Mouse (Mus musculus) MEL (cell line): ENCODE measurements at regions not wholly inside any gene's neighbourhood (a gene's known extent, or its start where the extent isn't known, plus 50 kb on each side); places are given as distances from the start of the nearest gene placed in this dataset.

ENCODE experiments used
- DNase-seq: peaks from one replicate; pipeline ENCODE4 v3.0.0; 2011; ENCODE audit warnings: low read depth, low spot score
- H3K27ac ChIP-seq: 2 replicates; pipeline ENCODE4 v1.5.1; 2012; ENCODE audit warnings: low read depth, mild to moderate bottlenecking, control low read depth, low read length, moderate library complexity; ENCODE audit not compliant: control insufficient read depth
- H3K27me3 ChIP-seq, 2 experiments: fragments of 150-350 bp in 1 of 2; sonication (generic) in 1 of 2; 2 replicates each; pipeline ENCODE4 v1.6.1; 2012; ENCODE audit warnings: low read length in 2 of 2, mild to moderate bottlenecking in 2 of 2, improper control_type of control experiment in 1 of 2, moderate library complexity in 1 of 2; ENCODE audit not compliant: insufficient read depth in 2 of 2, control insufficient read depth in 1 of 2
- H3K36me3 ChIP-seq, 2 experiments: 2 replicates each; pipeline ENCODE4 v1.6.1; 2012 to 2014; ENCODE audit warnings: low read length in 2 of 2, improper control_type of control experiment in 1 of 2, inconsistent platforms in 1 of 2, mild to moderate bottlenecking in 1 of 2; ENCODE audit not compliant: insufficient read depth in 2 of 2, control insufficient read depth in 1 of 2
- H3K4me1 ChIP-seq, 2 experiments: fragments of 150-350 bp in 1 of 2; sonication (generic) in 1 of 2; 2 replicates each; pipeline ENCODE4 v1.6.1; 2012; ENCODE audit warnings: low read length in 2 of 2, improper control_type of control experiment in 1 of 2, mild to moderate bottlenecking in 1 of 2; ENCODE audit not compliant: insufficient read depth in 2 of 2, control insufficient read depth in 1 of 2
- H3K4me3 ChIP-seq, 2 experiments: fragments of 150-350 bp in 1 of 2; sonication (generic) in 1 of 2; 2 replicates each; pipeline ENCODE4 v1.5.1; 2012; ENCODE audit warnings: low read depth in 2 of 2, low read length in 2 of 2, mild to moderate bottlenecking in 2 of 2, moderate library complexity in 2 of 2, control low read depth in 1 of 2, improper control_type of control experiment in 1 of 2; ENCODE audit not compliant: control insufficient read depth in 1 of 2, insufficient read depth in 1 of 2
- H3K79me2 ChIP-seq: 2 replicates; pipeline ENCODE4 v1.6.1; 2012; ENCODE audit warnings: mild to moderate bottlenecking, low read length, moderate library complexity; ENCODE audit not compliant: control insufficient read depth, poor library complexity, insufficient read depth
- H3K9ac ChIP-seq: 2 replicates; pipeline ENCODE4 v1.6.1; 2012; ENCODE audit warnings: low read depth, mild to moderate bottlenecking, control low read depth, low read length, moderate library complexity; ENCODE audit not compliant: control insufficient read depth, poor library complexity, severe bottlenecking
- H3K9me3 ChIP-seq: fragments of 150-350 bp; sonication (generic); replicated peaks from 2 replicates; pipeline ENCODE4 v1.6.1; 2012; ENCODE audit warnings: mild to moderate bottlenecking, low read length, improper control_type of control experiment, moderate library complexity; ENCODE audit not compliant: insufficient read depth
- BHLHE40 ChIP-seq: IDR thresholded peaks from 2 replicates; pipeline ENCODE4 v1.6.1; 2012; ENCODE audit warnings: low read depth, mild to moderate bottlenecking, inconsistent platforms, low read length, improper control_type of control experiment, borderline replicate concordance
- CTCF ChIP-seq, 3 experiments: IDR thresholded peaks in 2 of 3; conservative IDR thresholded peaks in 1 of 3; 2 replicates each; pipeline ENCODE4 v1.5.1; 2011 to 2012; ENCODE audit warnings: low read length in 3 of 3, low read depth in 2 of 3, mild to moderate bottlenecking in 2 of 3, improper control_type of control experiment in 1 of 3, inconsistent platforms in 1 of 3, mixed read lengths in 1 of 3, moderate library complexity in 1 of 3; ENCODE audit not compliant: control insufficient read depth in 1 of 3, insufficient read depth in 1 of 3, poor library complexity in 1 of 3, severe bottlenecking in 1 of 3
- ELF1 ChIP-seq: IDR thresholded peaks from 2 replicates; pipeline ENCODE4 v1.6.1; 2014; ENCODE audit warnings: low read depth, mild to moderate bottlenecking, inconsistent platforms, low read length, improper control_type of control experiment, moderate library complexity
- EP300 ChIP-seq, 2 experiments: IDR thresholded peaks; 2 replicates each; pipeline ENCODE4 v1.6.1; 2011; ENCODE audit warnings: improper control_type of control experiment in 2 of 2, low read length in 2 of 2, low read depth in 1 of 2, mild to moderate bottlenecking in 1 of 2
- ETS1 ChIP-seq: IDR thresholded peaks from 2 replicates; pipeline ENCODE4 v1.6.1; 2012; ENCODE audit warnings: low read depth, mild to moderate bottlenecking, inconsistent platforms, low read length, improper control_type of control experiment, moderate library complexity
- GABPA ChIP-seq: IDR thresholded peaks from 2 replicates; pipeline ENCODE4 v1.6.1; 2012; ENCODE audit warnings: low read depth, mild to moderate bottlenecking, inconsistent platforms, low read length, improper control_type of control experiment, moderate library complexity
- GATA1 ChIP-seq: IDR thresholded peaks from 2 replicates; pipeline ENCODE4 v1.6.1; 2011; ENCODE audit warnings: low read depth, low read length, improper control_type of control experiment
- HCFC1 ChIP-seq: IDR thresholded peaks from 2 replicates; pipeline ENCODE4 v1.6.1; 2012; ENCODE audit warnings: low read depth, mild to moderate bottlenecking, inconsistent platforms, low read length, improper control_type of control experiment, moderate library complexity
- KAT2A ChIP-seq: conservative IDR thresholded peaks from 2 replicates; pipeline ENCODE4 v1.6.1; 2012; ENCODE audit warnings: low read depth, low read length, improper control_type of control experiment, inconsistent platforms
- MAFK ChIP-seq: IDR thresholded peaks from 2 replicates; pipeline ENCODE4 v1.6.1; 2011; ENCODE audit warnings: low read depth, mild to moderate bottlenecking, low read length, improper control_type of control experiment, borderline replicate concordance
- MAZ ChIP-seq: IDR thresholded peaks from 2 replicates; pipeline ENCODE4 v1.6.1; 2012; ENCODE audit warnings: low read depth, mild to moderate bottlenecking, inconsistent platforms, low read length, improper control_type of control experiment
- MYC ChIP-seq: IDR thresholded peaks from 2 replicates; pipeline ENCODE4 v1.6.1; 2011; ENCODE audit warnings: low read depth, mild to moderate bottlenecking, low read length, improper control_type of control experiment, moderate library complexity
- NELFE ChIP-seq: IDR thresholded peaks from 2 replicates; pipeline ENCODE4 v1.6.1; 2011; ENCODE audit warnings: low read depth, low read length, improper control_type of control experiment
- NRF1 ChIP-seq: IDR thresholded peaks from 2 replicates; pipeline ENCODE4 v1.6.1; 2014; ENCODE audit warnings: low read depth, mild to moderate bottlenecking, inconsistent platforms, low read length, improper control_type of control experiment, moderate library complexity; ENCODE audit not compliant: poor library complexity, insufficient read depth, severe bottlenecking
- POLR2AphosphoS2 ChIP-seq: IDR thresholded peaks from 2 replicates; pipeline ENCODE4 v1.6.1; 2011; ENCODE audit warnings: low read length, improper control_type of control experiment
- RCOR1 ChIP-seq: IDR thresholded peaks from 2 replicates; pipeline ENCODE4 v1.6.1; 2012; ENCODE audit warnings: low read depth, mild to moderate bottlenecking, inconsistent platforms, low read length, improper control_type of control experiment
- SIN3A ChIP-seq: IDR thresholded peaks from 2 replicates; pipeline ENCODE4 v1.6.1; 2012; ENCODE audit warnings: low read length, improper control_type of control experiment, inconsistent platforms
- SMC3 ChIP-seq: IDR thresholded peaks from 2 replicates; pipeline ENCODE4 v1.6.1; 2011; ENCODE audit warnings: low read depth, low read length, improper control_type of control experiment
- TAL1 ChIP-seq: IDR thresholded peaks from 2 replicates; pipeline ENCODE4 v1.6.1; 2012; ENCODE audit warnings: mild to moderate bottlenecking, inconsistent platforms, low read length, moderate library complexity, mixed read lengths
- TCF12 ChIP-seq: IDR thresholded peaks from 2 replicates; pipeline ENCODE4 v1.6.1; 2014; ENCODE audit warnings: low read depth, mild to moderate bottlenecking, inconsistent platforms, low read length, improper control_type of control experiment, moderate library complexity
- USF1 ChIP-seq: IDR thresholded peaks from 2 replicates; pipeline ENCODE4 v1.6.1; 2014; ENCODE audit warnings: low read depth, mild to moderate bottlenecking, inconsistent platforms, low read length, improper control_type of control experiment, moderate library complexity
- ZMIZ1 ChIP-seq: IDR thresholded peaks from 2 replicates; pipeline ENCODE4 v1.6.1; 2012; ENCODE audit warnings: low read depth, mild to moderate bottlenecking, inconsistent platforms, low read length, improper control_type of control experiment, moderate library complexity
- ZNF384 ChIP-seq: IDR thresholded peaks from 2 replicates; pipeline ENCODE4 v1.6.1; 2012; ENCODE audit warnings: low read depth, mild to moderate bottlenecking, inconsistent platforms, low read length, improper control_type of control experiment

- no peak for TF ChIP-seq USF1
- TF ChIP-seq MYC: no peak
- no peak for TF ChIP-seq CTCF (IDR thresholded peaks at IDR 0.05 in 2 of 3, conservative IDR thresholded peaks at IDR 0.05 in 1 of 3; ENCODE audit: control insufficient read depth in 1 of 3, insufficient read depth in 1 of 3, low read depth in 2 of 3, low read length in 3 of 3, poor library complexity in 1 of 3, severe bottlenecking in 1 of 3)
- TF ChIP-seq NRF1: no peak
- TF ChIP-seq NELFE: no peak
- no peak for TF ChIP-seq GABPA
- TF ChIP-seq ETS1: no peak
- TF ChIP-seq GATA1: no peak
- TF ChIP-seq SIN3A: no peak
- no peak for TF ChIP-seq KAT2A
- TF ChIP-seq MAZ: no peak
- no peak for TF ChIP-seq TCF12
- no peak for TF ChIP-seq SMC3
- TF ChIP-seq TAL1: no peak
- TF ChIP-seq EP300 (IDR thresholded peaks at IDR 0.05; ENCODE audit: low read depth in 1 of 2, low read length in 2 of 2): no peak
- no peak for TF ChIP-seq BHLHE40
- TF ChIP-seq, all 39 proteins: peak for 0
- Histone ChIP-seq H3K9me3 (no peaks in the 10 kb centered on the region), H3K27me3 (no peaks in the 10 kb centered on the region), H3K9ac (no peak overlapping the region), H3K4me1 (no peaks in the 10 kb centered on the region), H3K79me2 (no peaks in the 10 kb centered on the region), H3K4me3 (no peak overlapping the region), H3K27ac (no peak overlapping the region), H3K36me3 (no peaks in the 10 kb centered on the region)
- DNase-seq: no peak
These were observed 296.7 kb upstream of the Adgrl2 start for GRCm38 (mm10) chr3:149287080-149287479.

- Histone ChIP-seq H3K4me1 (no peaks in the 10 kb centered on the region), H3K27ac (no peak overlapping the region), H3K27me3 (no peaks in the 10 kb centered on the region), H3K4me3 (no peak overlapping the region), H3K9me3 (no peaks in the 10 kb centered on the region)
- DNase-seq: no peak
- TF ChIP-seq RCOR1 (no peak), HCFC1 (no peak), ZNF384 (no peak), KAT2A (no peak), ELF1 (no peak), USF1 (no peak), MAFK (no peak), GABPA (no peak), POLR2AphosphoS2 (no peak), ZMIZ1 (no peak)
- TF ChIP-seq, all 39 proteins: peak for 0
- H3K36me3 ChIP-seq: no peaks in the 10 kb centered on the region
- H3K9ac ChIP-seq: no peak overlapping the region
- H3K79me2 ChIP-seq: no peaks in the 10 kb centered on the region
These were observed 294.6 kb upstream of the Adgrl2 start for GRCm38 (mm10) chr3:149284976-149285375.
